Mouse (Mus musculus) Muller cell, postnatal 12 days (primary cell): Measurements from ENCODE around the gene Rap1gap2.
A peak's percentile ranks its signal among the peaks of the same experiment; 100 is the strongest.

Experiments used
- DNase-seq: peaks from one replicate; pipeline ENCODE4 v3.0.0-alpha.2; 2015; ENCODE audit errors: inconsistent ontology term

Rap1gap2 gene

DNA sequence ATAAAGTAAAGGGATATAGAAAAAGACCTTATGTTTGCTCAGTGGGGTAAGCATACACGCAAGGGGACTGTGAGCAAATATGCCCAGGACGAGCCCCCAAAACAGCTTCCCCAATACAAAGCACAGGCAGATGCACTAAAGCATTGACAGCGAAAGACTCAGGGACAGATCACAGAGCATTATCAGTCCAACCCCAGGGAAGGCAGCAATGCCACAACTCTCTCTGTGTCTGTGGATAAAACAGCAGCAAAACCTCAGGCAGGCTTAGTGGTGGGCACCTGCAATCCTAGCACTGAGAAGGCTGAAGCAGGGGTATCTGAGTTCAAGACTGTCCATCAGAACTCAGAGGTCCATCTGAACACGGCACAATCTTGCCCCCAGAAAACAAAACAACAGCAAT is 73.4 kb downstream of the Rap1gap2 start:
- no peak for DNase-seq

DNA sequence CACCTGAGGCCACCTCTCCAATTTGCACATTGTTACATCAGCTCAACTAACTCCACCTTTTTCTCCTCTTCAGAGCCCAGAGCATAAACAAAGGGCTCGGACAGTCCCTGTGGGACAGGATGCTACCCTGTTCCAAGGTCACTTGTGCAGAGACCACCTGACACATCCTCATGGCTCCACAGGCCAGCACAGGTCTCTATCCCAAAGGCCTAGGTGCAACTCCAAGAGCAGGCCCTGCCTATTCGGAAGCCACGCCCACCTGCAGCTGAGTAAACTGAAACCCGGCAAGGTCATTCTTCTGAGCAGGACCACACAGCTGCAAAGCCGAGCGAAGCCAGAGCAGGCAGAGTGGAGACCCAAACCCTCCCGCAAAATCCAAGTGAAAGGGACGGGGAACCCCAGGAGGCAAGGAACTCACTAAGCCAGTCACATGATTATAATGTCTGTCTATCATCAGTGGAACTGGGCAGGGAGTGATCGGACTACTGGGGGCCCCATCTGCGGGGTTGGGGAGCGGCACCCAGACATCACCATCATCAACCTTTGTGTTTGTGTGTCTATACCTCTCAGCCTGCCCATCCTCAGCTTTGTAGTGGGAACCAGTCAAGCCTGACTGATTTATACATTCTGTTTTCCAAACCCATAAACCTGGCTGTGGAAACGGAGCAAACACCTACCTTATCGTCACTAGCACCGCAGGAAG is 74.4 kb downstream of the Rap1gap2 start:
- DNase-seq: no peak

DNA sequence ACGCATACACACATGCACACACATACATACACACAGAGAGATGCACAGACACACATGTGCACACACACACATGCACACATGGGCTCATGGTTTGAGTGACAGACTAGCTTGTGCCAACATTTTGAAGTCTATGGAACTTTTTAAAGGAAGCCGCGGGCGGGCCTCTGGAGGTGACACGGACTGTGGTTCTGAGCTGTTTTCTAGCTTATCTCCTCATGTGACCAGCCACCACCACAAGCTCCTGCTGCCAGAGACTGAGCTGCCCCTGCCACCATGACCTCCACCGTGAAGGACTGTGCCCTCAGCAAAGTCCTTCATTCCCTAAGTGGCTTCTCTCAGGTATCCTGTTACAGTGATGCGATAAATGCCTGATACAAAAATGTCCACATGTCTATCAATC is 76.3 kb downstream of the Rap1gap2 start:
- DNase-seq: no peak

DNA sequence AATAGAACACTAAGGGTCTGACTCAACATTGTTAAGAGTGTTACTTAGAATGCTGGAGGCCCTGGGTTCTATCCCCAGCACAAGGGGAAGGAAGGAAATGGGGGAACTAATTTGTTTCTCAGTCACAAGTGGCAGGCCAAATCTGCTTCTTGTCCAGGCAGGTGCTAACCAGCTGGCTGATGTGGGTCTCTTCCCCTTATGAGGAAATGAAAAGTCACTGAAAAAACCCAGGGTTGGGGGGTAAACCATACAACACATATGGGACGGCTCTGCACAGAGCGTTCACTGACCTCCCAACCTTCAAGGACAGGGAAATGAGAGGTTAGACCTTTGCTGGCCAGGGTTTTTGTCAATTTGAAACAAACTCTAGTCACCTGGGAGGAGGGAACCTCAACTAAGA is 77.7 kb downstream of the Rap1gap2 start:
- DNase-seq: no peak

DNA sequence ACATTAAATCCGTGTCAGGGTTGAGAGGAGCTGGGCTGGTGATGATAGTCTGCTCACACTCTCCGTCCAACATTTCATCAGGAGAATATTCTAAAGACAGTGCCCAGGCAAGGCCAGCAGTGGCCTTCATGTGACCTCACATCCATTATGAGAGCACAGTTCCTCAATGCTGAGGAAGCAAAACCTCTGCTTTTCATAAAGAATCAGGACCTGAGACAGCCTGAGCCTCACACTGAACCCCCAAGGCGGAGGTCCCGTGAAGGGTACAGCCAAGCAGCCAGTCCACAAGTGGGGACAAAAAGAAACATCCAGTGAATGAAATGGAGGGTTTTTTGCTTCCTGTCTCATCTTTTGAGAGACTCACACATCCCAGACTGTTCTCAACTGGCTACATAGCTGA is 78.3 kb downstream of the Rap1gap2 start:
- no peak for DNase-seq

DNA sequence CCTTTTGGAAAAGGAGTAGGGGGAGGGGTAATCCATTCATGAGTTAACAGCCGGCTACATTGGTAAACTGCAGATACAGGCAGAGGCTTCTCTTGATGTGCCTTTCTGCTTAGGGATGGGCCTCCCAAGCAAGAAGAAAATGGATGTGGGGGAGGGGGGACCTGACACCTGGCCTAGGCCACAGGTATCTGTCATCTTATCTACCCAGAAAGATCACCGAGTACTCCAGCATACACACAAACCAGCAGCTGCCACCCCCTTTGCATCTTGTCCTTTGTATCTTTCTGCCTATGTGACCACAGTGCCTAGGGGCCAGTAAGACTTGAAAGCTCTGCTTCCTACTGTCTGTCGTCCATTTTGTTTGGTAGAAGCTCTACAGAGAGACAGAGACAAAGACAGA is 79.0 kb downstream of the Rap1gap2 start:
- no peak for DNase-seq

DNA sequence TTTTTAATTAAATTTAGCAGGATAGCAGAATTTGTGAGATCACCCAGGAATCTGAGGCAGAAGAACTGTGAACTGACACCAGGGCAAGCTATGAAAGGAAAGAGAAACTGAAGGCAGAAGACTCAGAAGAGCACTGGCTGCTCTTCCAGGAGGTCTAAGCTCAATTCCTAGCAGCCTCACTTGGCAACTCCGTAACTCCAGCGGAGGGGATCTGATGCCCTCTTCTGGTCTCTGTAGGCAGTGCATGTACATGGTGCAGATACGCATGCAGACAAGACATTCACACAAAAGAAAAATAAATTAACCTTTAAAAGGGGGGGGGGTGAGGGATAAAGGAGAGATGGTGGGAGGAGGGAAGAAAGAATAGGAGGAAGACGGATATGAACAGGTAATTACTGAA is 80.9 kb downstream of the Rap1gap2 start:
- DNase-seq: no peak

DNA sequence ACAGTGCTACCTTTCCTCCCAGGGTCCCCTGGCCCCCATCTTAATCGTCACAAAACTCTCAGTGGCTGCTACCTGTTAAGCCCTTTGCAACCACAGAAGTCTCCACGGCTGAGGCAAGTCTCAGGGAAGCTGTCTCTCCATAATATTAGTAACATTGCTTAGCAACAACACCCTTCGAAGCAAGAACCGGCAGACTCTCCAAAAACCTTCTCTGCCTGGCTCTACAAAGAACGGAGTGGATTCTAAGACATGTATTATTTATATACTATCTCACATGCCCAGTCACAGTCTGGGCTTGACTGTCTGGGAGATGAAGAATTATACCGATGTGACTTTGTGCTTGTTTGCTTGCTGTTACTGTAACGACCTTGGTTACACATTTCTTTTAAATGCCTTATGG is 83.2 kb downstream of the Rap1gap2 start:
- no peak for DNase-seq

DNA sequence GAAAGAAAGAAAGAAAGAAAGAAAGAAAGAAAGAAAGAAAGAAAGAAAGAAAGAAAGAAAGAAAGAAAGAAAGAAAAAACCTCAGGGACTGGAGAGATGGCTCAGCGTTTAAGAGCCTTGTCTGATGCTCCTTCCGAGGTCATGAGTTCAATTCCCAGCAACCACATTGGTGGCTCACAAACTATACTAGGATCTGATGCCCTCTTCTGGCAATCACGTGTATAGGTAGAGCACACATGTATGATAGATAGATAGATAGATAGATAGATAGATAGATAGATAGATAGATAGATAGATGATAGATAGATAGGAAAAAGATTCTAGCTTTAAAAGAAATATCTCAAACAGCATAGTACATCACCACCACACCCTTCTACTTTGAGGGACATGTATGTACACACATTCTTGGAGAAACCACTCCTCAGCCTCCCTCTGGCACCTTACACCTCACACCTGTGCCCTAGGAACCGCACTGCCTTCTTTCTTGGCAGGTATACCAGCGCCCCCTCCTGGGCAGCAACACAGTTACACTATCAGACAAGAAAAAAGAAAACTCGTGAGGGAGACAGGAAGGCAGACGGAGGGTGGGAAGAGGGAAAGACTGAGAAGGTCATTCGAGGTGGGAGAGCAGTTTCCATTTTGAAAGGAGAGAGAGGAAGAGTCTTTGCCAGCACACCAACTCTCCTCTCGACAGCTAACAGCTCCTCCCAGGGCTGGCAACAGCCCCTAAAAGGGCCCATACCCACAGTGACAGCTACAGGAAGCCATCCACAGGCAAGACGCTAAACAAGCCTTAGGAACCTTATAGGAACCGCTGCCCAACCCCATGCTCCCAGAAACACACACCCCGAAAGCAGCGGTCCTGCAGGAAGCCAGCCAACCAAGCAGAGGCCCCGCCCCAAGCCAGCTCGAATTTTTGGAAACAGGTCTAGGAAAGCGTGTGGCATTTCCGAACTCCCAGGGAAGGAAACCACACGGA is 84.2 kb downstream of the Rap1gap2 start:
- DNase-seq: peak; percentile 47

DNA sequence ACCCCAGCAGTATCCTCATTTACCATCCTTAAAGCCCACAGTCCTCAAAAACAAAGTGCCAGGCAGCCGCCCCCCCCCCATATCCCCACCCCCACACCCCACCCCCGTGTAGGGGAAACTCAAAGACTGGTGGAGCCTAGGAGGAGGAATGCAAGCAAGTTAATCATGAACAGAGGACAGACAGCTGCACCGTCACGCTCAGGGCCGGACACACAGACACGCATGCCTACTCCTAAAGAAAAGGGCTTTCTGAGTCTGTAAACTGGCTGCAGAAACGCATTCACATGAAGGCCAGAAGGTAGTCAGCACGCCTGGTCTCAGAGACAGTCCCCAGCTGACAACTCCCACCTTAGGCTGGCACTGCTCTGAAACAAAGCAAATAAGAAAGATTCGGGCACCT is 85.1 kb downstream of the Rap1gap2 start:
- DNase-seq: no peak

DNA sequence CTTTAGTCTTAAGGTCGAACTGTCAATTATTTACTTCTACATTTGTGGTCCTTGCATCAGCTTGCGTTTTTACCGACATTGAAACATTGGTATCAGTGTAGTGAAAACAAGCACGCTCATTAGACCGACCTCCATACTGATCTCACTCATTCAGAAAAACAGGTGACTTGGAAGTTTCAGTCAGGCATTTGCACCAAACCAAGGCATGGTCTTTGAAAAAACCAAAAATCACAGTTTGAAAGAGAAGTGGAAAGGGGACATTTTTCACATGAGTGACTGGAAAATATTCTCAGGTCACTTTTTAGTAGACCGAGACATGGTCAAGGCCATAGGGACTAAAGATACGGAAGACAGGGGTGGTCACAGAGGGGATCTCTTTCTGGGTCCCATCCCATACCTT is 85.5 kb downstream of the Rap1gap2 start:
- no peak for DNase-seq

DNA sequence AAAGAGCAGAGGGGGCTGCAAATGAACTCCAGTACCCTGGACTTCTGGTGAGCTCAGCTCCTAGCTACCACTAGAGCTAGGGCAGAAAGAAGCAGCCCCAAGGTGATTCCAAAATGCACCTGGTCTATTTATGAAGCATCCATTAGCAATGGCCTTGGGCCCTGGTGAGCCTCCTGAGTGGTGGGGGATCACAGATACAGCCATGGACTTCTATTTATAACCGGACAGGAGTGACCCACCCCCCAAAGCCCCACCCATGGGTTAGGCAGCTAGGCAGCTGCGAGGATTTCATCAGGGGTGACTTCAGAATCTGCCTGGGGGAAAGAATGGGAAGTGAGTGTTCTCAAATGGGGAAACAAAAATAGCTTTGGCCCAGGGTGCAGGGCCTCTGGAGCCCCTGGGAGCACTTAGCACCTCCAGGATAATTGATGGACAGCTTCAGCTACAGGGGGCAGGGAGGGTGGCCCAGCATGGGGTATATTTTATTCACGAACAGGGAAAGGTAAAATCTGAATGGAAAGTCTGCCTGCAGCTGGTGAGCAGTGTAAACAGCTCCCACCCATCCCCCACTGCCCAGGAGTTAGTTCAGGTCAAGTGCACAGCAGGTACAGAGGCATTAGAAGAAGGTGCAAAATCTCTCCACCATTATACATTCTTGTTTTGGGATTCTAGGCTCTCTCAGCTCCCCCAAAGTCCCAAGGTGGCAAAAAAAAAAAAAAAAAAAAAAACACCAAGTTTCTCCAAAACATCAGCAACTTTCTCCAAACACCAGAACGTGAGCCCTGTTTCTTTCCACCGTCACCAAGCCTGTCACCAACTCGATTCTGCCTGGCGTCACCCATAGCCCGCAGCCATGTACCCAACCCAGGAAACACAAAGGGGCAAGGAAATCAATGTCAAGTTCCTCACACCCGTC is 86.4 kb downstream of the Rap1gap2 start:
- no peak for DNase-seq

DNA sequence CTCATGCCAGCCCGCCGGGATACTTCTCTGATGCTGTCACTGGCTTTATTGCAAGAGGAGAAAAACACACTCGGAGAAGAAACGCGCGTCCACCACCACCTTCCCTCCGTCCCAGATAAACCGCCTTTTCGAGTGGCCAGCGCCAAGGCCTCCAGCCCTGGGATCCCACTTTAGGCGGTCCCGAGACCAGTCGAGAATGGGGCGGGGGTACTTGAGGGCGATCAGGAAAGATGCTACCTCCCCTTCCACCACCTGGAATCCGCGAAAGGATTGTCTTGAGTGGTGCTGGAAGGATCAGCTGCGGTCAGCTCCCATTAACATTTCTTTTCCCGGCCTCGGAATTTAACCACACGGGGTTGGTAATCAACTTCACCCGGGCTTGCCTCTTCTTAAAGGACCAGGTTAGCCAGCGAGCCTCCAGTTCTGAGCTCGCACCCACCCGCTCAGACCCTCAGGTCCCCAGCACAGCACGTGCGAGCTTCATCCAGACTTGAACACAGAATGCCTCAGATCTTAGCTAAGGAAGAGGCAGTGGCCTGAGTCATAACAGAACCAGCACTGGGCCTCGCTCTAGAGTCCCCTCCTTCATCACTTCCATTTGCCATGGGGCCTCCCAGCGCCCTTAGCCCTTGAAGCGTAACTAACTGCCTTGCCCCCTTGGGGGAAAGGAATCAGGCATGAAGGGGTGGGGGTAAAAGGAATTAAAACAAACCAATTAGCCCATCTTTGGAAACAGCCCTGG is 87.3 kb downstream of the Rap1gap2 start:
- no peak for DNase-seq

DNA sequence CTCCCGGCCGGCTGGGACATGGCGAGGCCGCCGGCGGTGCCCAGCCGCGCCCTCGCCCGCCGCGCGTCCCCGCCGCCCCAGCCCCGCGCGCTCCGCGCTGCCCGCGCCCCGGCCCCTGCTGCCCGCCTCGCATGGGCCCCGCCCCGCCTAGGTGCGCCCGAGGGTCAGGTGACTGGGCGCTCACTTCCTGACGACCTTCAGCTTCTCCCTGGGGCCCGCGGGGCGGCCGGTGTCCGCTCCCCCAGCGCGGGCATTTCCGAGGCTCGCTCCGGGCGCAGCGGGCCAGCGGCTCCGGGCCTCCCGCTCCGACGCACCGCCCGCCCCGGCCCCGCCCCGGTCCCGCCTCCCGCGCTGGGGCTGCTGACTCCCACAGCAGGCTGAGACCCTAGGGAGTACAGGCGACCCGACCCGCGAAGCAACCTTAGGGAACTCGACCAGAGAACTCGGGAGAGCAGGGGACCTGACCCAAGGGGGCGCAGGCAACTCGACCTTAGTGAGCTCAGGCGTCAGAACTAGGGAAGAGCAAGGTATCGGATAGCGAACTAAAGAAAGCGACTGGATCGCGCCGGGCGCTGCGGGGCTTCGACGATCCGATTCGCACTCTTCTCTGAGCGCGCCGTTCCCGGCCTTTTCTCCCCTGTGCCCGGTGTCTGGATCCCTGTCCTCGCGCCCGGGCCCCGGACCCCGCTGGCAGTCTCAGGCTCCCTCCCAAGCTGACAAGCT is 88.1 kb downstream of the Rap1gap2 start:
- peak; percentile 77 for DNase-seq

DNA sequence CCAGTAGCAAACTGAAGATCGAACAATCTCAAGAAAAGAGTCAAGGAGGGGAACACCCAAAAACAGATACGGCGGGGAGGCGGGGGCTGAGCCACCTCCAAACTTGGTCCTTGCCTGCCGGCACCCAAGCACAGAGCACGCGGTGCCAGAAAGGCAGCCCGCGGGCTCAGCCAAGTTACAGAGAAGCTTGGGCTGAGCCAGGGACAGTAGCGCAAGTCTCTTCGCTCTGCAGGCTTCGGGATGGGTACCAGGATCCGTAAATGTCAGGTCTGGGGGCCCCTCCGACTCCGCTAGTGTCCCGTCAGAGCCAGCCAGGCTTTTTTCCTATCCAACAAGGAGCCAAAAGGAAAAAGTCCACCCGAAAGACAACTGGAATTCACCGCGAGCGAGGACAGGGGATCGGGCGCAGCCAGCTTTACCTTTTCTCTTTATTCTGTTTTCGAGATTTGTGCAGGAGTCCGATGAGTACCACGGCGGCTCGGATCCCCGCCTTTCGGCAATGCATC is 88.7 kb downstream of the Rap1gap2 start:
- peak; percentile 48 for DNase-seq

DNA sequence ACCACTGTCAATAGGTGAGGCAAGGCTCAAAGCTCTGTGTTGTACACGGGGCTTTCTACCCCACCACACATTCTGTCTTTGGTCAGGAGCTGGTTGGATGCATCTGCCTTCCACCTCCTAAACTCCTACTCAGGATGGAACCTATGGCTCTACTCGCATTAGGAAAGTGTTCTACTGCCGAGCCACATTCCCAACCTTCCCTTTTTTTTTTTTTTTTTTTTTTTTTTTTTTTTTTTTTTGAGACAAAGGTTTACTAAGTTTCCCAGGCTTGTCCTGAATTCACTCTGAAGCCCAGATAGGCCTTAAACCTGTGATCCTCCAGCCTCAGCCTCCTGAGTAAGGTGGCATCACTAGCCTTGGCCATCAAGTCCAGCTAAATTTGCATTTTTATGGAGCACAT is 90.5 kb downstream of the Rap1gap2 start:
- no peak for DNase-seq

DNA sequence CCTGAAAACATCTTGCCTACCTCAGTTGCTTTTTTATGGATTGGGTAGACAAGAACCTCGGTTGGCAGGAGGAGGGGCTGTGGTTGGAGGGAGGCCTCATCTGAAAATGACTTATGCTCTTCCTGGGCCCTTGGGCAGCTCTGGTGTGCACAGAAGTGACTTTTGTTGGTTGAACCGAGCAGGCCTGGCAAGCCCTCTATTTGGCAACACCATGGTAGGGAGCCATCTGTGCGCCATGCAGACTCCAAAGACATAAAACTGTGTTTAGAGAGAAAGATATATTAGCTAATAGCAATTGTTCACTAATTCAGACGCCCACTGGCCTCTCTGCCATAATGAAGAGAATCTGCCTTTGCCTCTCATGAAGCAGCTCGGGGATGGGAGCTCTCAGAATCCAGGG is 94.6 kb downstream of the Rap1gap2 start:
- no peak for DNase-seq

DNA sequence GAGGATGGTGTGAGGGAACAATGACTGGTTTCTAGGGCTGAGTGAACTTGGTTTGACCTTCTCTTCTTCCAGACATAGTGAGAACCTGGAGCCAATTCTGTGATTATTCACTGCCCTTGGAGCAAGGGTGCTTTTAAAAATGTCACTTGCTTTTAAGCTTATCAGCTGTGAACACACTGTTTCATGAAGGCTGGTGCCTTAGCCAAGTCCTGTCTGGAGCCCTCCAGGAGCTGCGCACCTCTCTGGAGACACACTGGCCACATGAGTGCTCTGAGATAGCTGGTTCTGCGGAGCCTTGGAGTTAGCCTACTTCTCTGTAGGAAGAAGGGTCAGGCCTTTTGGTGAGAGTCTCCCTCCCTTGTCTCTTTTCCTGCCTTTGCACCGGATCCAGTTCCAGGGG is 95.7 kb downstream of the Rap1gap2 start:
- no peak for DNase-seq

DNA sequence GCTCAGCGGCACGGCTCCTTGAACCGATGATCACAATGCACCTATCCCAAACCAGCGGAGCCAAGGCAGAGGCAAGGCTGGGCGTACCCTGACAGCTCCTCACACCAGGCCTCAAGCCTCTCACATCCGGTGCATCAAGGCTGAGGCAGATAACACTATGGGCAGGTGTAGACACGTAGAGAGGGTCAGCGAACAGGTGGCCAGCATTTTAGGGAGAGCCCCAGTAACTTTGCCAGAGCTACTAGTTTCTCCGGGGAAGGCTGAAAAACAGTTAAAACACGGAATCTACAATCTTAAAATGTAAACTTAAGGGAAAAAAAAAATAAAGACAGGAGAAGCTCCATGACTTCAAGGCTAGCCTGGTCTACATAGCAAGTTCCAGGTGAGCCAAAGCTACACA is 98.1 kb downstream of the Rap1gap2 start:
- DNase-seq: no peak

DNA sequence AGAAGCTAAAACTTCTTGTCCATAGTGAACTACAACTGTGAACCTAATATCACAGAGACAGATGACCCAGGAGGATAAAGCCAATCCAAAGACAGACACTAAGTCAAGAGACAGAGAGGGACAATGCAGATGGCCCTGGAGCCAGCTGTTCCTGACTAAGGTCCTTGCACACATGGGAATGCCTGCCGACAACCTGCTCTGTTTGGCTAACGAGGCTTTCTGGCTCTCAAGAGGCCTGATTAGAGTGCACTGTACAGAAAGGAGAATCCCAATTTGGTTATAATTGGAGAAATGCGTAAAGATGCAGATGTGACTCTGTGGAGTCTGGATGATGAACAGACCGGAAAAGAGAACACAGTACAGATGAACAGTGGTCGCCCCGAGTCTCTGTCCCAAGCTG is 104.4 kb downstream of the Rap1gap2 start:
- DNase-seq: no peak
